Mouse (Mus musculus): ENCODE results near the gene Ip6k3. TPM values are rescaled to one million over a fixed set of nuclear protein-coding genes. Genes with fewer than 3 reads are reported as not detected.

Ip6k3 gene
- total RNA-seq, 4 experiments from 2014 or later: 0.74 to 2.6 (median 1.6) TPM

DNA sequence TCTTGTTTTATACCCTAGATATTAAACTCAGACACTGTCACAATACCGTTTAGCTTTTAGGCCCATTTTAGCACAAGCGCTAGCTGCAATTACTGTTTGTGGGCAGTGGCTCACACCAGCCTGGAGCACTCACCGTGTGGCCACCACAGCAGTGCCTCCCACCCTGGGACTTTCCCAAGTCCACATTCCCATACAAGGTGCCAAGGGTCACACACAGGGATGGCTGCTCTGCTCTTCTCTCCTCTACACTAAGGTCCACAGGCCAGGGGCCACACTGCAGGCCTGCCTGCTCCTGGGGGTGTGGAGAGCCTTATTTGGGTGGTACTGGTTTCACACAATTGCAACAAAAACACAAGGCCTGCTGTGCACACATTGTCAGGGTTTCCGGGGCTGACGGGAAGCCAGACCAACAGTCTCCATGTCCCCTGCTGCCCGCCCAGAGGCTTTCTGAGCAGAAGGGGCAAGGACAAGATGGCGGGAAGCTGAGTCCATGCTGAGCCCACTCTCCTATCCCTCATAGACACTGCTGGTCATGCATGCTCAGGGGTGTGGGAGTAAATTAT lies 43.7 kb downstream of the Ip6k3 start:
- no peak for DNase-seq (ENCODE audit: low spot score in 2 of 2)

DNA sequence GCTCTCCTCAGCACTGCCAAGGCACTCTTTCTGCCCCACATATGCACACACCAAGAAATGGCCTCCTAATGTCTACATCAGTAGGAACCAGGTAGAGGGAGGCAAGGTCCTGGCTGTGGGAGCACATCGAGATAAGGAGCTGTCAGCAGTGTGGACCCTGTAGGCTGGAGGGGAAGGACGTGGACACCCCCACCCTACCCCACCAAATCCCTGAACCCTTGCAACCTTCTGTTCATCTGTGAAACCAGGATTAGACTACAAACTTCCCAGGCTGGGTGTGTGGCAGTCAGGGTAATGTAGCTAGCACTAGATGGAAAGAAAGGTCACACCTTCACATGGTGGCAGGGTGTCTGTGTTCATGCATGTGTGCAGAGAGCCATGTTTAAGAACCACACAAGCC lies 44.5 kb downstream of the Ip6k3 start:
- no peak for DNase-seq (ENCODE audit: low spot score in 2 of 2)

DNA sequence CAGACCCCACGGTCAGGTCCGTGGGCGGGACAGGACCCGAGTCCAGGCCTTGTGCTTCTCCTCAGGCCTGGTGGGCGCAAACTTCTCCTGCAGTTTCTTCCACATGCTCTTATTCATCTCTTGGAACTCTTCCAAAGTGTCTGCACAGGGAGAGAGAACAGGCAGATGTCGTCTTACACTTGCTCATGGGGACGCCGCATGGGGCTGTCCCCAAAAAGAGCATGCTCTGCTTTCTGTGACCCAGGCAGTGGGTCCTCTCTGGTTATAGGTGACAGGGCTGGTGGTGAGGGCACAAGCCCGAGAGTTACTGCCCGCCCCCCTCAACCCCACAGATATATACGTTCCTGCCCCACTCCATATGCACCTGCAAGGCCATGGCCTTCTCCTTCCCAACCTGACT lies 44.9 kb downstream of the Ip6k3 start:
- DNase-seq (ENCODE audit: low spot score in 2 of 2): no peak

DNA sequence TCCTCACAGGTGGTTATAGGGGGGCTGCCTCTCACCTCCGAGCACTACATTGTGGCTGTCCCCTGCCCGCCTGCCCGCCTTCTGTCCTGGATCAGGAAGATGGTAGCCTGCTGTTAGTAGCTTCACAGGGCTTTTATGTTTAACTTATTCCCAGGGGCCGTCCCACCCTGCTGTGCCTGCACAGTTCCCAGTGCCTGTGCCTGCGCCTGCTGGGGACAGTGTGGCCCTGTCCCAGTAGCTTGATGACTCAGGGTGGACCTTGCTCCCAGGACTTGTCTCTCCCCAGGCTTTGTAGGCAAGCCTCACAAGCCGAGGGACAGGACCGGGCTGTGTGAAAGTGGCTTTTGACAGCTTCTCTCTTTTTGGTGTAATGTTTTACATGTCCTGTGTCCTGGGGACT lies 45.8 kb downstream of the Ip6k3 start:
- no peak for DNase-seq (ENCODE audit: low spot score in 2 of 2)

DNA sequence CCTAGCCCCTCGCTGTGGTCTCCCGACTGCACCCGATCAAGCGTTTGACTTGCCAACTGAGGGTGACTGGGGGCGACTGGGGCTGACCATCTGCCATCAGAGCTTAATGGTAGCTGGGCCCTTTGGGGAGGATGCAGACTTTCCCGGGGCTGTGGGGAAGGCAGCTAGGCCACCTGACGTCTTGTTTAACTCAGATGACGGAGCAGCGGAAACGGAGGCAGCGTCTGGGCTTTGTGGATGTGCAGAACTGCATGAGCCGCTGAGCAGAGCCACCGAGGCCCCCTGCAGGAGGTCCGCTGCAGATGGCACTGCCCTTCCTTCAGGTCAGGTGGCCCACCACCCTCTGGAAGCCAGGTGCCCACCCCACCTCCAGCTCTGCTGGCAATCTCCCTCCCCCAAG lies 46.3 kb downstream of the Ip6k3 start:
- no peak for DNase-seq (ENCODE audit: low spot score in 2 of 2)

DNA sequence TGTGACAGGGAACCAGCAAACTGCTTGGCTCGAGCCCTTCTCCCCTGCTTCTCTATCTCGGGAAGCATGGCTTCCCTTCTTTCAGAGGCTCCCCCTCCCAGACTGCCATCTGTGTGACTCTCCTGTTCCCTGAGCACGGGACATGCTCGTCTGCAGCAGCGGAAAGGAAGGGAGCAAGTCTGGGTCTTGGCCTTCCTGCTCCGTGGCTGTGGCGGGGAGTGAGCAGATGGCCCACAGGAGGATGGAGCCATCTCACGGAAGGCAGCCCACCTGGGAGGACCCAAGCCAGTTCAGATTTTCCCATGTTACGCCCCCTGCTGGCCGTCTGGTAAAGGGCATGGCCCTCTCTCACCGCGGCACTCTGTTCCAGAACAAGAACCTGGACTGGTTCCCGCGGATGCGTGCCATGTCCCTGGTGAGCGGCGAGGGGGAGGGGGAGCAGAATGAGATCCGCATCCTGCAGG lies 47.0 kb downstream of the Ip6k3 start:
- DNase-seq (ENCODE audit: low spot score in 2 of 2): peak in 1 of 2 experiments; percentile 69

DNA sequence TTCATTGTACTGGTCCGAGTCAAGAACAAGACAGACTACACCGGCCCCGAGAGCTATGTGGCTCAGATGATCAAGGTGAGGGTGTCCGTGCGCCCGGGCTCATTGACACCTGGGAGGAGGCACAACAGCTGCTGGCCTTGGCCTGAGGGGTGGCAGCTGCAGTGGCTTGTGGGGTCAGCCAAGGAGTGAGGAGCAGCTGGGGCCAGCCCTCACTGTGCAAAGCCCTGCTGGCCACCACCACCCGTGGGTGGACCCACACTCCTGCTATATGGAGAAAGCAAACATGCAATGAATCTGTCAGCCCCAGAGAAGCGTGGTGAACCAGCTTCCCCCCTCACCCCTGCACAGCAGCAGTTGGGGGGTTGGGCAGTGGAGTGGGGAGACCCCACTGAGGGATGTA lies 47.6 kb downstream of the Ip6k3 start:
- no peak for DNase-seq (ENCODE audit: low spot score in 2 of 2)

DNA sequence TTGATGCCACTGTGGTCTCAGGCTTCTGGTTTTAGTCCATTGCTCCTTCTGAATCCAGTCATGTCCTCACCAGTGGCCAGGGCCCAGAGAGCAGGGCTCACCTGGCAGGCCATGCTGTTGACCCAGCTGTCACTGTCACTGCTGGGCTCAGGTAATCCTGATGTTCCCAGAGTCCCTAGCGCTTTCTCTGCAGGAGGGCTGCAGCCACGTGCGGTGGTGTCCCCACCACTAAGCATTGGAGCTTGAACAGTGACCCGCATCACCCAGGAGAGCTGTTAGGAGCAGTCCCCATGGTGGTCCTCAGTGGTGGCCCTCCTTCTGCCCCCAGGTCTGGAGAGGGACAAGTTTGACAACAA lies 48.1 kb downstream of the Ip6k3 start:
- DNase-seq (ENCODE audit: low spot score in 2 of 2): no peak

DNA sequence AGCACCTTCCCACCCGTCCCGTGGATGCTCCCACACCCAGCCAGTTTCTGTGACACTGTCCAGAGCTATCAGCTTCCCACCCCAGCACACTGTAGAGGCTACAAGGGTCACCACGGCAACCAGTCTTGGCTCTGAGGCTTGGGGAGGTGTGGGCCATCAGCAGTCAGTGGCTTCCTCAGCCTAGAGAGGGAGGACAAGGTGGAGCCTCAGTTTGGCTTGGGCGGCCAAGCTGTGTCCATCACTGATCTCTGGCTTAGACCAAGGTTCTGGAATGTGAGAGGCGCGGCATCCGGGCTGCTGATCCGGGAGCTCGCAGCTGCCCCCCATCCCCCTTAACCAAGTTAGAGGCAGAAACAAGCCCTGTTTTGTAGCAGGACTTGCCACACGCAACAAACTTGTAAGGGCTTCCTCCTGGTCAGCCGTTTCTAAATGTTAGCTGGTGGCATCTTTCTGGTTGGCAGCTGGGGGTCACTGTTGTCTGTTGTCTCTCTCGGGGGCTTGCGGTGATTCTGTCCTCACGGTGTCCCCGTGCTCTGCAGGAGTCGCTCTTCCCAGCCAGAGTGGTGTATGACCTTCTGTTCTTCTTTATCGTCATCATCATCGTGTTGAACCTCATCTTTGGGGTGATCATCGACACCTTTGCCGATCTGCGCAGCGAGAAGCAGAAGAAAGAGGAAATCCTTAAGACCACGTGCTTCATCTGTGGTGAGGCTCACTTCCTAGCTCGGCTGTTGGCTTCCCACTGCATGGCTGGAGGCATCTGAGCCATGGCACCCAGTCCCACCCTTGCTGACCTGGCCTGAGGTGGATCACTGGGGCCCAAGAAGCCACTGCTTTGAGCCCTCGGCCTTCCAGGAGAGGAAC lies 48.7 kb downstream of the Ip6k3 start:
- no peak for DNase-seq (ENCODE audit: low spot score in 2 of 2)

DNA sequence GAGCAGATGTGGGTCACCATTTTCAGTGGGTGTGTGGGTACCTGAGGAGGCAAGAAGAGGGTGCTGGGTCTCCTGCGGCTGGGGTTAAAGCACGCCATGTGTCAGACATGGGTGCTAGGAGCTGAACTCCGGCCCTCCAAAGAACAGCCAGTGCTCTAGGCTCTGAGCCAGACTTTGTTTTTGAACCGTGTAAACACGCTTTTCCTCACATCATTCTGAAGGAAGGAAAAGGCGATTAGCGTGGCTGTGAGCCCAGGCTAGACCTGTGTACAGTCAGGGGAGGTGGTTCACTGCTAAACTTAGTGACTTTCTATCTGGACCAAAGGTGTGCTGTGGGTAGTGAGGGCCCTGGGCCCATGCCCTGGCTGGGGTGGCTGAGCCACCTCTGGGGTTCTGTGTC lies 57.5 kb downstream of the Ip6k3 start:
- DNase-seq (ENCODE audit: low spot score in 2 of 2): no peak

DNA sequence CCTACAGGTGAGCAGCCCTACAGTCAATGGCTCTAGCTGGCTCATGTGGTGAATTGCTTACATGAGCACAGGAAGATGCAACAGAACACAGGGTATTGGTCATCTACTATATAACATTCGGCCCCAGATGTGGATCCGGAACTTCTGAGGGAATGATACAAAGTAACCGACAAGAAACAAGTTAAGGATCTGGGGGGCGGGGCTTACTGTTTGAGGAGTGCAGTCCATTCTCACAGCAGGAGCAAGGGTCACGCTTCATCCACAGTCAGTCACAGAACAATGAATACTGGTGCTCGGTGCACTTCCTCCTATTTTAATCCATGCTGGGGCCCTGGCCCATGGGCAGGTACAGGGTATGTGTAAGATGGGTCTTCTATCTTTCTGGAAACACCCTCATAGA lies 59.7 kb downstream of the Ip6k3 start:
- DNase-seq (ENCODE audit: low spot score in 2 of 2): no peak

DNA sequence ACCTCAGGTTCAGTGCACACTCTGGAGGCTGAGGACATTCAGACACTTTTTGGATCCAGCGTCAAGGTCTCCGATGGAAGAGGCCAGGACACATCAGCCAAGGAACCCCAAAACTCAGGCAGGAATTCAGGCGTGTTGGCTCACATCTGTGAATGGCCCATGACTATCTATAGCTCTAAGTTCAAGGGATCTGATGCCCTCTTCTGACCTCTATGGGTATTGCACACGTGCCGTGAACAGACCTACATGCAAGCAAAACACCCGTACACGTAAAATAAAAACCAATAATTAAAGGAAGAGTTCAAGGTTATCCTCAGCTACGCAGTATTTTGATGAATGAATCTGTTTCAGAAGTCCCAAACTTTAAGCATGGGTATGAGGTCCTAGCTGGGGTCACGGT lies 60.9 kb downstream of the Ip6k3 start:
- DNase-seq (ENCODE audit: low spot score in 2 of 2): no peak

DNA sequence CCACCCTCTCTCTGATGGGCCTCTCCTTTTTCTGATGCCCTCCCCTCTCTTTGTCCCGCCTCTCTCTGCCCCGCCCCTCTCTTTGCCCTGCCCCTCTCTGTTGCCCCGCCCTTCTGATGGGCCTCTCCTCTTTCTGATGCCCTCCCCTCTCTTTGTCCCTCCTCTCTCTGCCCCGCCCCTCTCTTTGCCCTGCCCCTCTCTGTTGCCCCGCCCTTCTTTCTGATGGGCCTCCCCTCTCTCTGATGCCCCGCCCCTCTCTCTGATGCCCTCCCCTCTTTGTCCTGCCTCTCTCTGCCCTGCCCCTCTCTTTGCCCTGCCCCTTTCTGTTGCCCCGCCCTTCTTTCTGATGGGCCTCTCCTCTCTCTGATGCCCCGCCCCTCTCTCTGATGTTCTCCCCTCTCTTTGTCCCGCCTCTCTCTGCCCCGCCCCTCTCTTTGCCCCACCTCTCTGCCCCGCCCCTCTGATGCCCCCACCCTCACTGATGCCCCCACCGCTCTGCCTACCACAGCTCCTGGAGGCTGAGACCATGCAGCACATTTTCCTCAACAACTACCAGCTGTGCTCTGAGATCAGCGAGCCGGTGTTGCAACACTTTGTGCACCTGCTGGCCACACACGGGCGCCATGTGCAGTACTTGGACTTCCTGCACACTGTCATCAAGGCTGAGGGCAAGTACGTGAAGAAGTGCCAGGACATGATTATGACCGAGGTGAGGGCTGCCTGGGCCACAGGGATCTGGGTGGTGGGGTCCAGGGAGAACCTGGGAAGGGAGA lies 61.7 kb downstream of the Ip6k3 start:
- DNase-seq (ENCODE audit: low spot score in 2 of 2): no peak

DNA sequence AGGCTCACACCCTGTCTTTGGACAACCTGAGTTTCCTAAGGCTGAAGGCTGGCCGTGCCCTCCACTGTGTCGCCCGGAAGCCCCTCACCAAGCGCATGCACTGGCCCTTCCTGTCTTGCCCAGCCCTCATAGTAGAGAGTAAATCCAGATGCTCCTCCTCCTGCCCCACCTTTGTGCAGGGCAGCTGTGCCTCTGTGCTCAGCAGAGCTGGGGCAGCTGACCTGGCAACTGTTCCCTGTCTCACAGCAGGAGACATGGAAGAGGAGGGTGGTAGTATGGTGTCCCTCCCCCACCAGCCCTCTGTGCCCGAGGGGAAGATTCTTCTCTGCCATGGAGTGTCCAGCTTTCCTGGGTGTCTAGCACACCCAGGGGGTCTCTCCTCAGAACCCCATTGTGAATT lies 65.9 kb downstream of the Ip6k3 start:
- no peak for DNase-seq (ENCODE audit: low spot score in 2 of 2)

DNA sequence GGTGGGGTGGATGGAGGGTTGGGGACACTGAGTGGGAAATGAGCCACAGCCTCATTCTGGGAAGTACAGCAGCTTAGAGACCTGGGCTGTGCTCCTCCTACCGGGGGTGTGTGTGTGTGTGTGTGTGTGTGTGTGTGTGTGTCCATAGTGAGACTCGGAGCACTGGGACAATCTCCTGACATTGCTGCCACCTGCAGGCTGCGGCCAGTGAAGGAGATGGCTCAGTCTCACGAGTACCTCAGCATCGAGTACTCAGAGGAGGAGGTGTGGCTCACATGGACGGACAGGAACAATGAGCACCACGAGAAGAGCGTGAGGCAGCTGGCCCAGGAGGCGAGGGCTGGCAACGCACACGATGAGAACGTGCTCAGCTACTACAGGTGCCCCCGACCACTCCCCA lies 71.9 kb downstream of the Ip6k3 start:
- no peak for DNase-seq (ENCODE audit: low spot score in 2 of 2)

Other genes starting within 250 kb of the Ip6k3 start
- gene Phf1, start 234.7 kb downstream of the Ip6k3 start, total RNA-seq (2022): 10 to 100 TPM; 37.2 to 42.2 (median 38.0) TPM
- 100 to 1,000 TPM in 2 of 4 experiments, 10 to 100 TPM in 2; 86.5 to 102 (median 97.7) TPM for gene Cuta, start 228.2 kb downstream of the Ip6k3 start, total RNA-seq (2022)
- gene Syngap1, start 226.5 kb downstream of the Ip6k3 start, total RNA-seq (2022): 100 to 1,000 TPM; 329 to 367 (median 348) TPM
- gene Zbtb9, start 194.6 kb downstream of the Ip6k3 start, total RNA-seq (2022): 10 to 100 TPM; 13.1 to 15.9 (median 14.7) TPM
- 10 to 100 TPM; 12.8 to 17.7 (median 14.5) TPM for gene Bak1, start 138.8 kb downstream of the Ip6k3 start, total RNA-seq (2022)
- gene Itpr3, start 110.5 kb downstream of the Ip6k3 start, total RNA-seq (2022): 1 to 10 TPM; 3.7 to 5.3 (median 3.8) TPM
- 100 to 1,000 TPM; 226 to 249 (median 237) TPM for gene Uqcc2, start 33.9 kb downstream of the Ip6k3 start, total RNA-seq (2022)
- gene Lemd2, start 36.7 kb upstream of the Ip6k3 start, total RNA-seq (2022): 10 to 100 TPM; 39.0 to 44.9 (median 42.9) TPM

Data from left cerebral cortex, adult 8-10 months (tissue).